12 mouse cellular contexts compared by ENCODE assay signal in the genomic region with DNA sequence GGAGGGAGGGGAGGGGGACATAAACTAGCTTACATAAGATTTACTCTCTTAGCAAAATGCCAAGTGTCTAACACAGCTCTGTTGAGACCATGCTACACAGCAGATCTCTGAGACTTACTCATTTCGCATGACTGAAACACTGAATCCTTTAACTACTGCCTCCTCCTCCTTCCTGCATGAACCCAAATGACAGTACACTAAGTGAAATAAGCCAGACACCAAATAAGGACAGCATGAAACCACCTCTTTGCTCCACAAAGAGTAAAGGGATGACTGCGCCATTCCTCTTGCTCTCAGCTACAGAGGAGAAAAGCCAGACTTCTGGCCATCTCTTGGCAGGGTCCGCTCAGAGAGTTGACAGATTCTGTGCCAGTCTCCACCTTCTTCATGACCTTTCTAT.
"Had no signal": no experiment of that assay in that cellular context is flagged by ENCODE, and none has a peak within 500 bp of the region (broad histone marks: within the 10 kb centered on the region; RNA-seq: fewer than 3 reads in every experiment).

No protein-coding gene starts in this region.

- DNase-seq: retina, postnatal 1 day; right cerebral cortex, adult 18-20 months; right cerebral cortex, postnatal 14 days; right cerebral cortex, postnatal 25 days; right cerebral cortex, postnatal 4 days; spleen, adult 18-20 months; thymus, adult 18-20 months; thymus, adult 2 months; thymus, postnatal 14 days; thymus, postnatal 25 days; thymus, postnatal 36 days; thymus, postnatal 4 days had no signal
